Mouse (Mus musculus): Measurements from ENCODE around the gene Eps8l2. TPM values are rescaled to one million over a fixed set of nuclear protein-coding genes. Genes with fewer than 3 reads are reported as not detected.

Eps8l2 gene
- polyA plus RNA-seq, 1 experiment from 2014 or later, result 42.7 TPM

- Histone ChIP-seq H3K27me3 (no peaks in the 10 kb centered on the region), H3K9ac (no peak overlapping the region), H3K27ac (no peak overlapping the region), H3K4me3 (no peak overlapping the region), H3K9me3 (no peaks in the 10 kb centered on the region), H3K4me1 (no peaks in the 10 kb centered on the region), H3K36me3 (no peaks in the 10 kb centered on the region), H3K4me2 (no peak overlapping the region)
- ATAC-seq (ENCODE audit: insufficient number of reproducible peaks, low FRiP score, low TSS enrichment, low read depth), result no peak
- WGBS, result 74% methylated on average over 6 of the region's 6 CpGs
Measured at GRCm38 (mm10) chr7:141373611-141374010, 34.9 kb downstream of the Eps8l2 start.

- H3K36me3 ChIP-seq, result no peaks in the 10 kb centered on the region
- H3K27ac ChIP-seq, result no peak overlapping the region
- no peak overlapping the region for H3K4me2 ChIP-seq
- no peak overlapping the region for H3K9ac ChIP-seq
- no peak overlapping the region for H3K4me3 ChIP-seq
- no peaks in the 10 kb centered on the region for H3K4me1 ChIP-seq
- H3K9me3 ChIP-seq, result no peaks in the 10 kb centered on the region
- no peak for ATAC-seq (ENCODE audit: insufficient number of reproducible peaks, low FRiP score, low TSS enrichment, low read depth)
- no peaks in the 10 kb centered on the region for H3K27me3 ChIP-seq
Measured at GRCm38 (mm10) chr7:141374399-141374798, 35.7 kb downstream of the Eps8l2 start.

GRCm38 (mm10) chr7:141379584-141379983 is 40.9 kb downstream of the Eps8l2 start:
- Histone ChIP-seq H3K36me3 (no peaks in the 10 kb centered on the region), H3K27me3 (0 out of 2 replicates have a peak, but pooled peaks cover 5% of the 10 kb centered on the region), H3K4me2 (no peak overlapping the region), H3K9me3 (no peaks in the 10 kb centered on the region), H3K4me1 (0 out of 2 replicates have a peak, but pooled peaks cover 3% of the 10 kb centered on the region), H3K27ac (no peak overlapping the region), H3K9ac (no peak overlapping the region), H3K4me3 (no peak overlapping the region)
- 27% methylated on average over 4 of the region's 4 CpGs for WGBS
- no peak for ATAC-seq (ENCODE audit: insufficient number of reproducible peaks, low FRiP score, low TSS enrichment, low read depth)

GRCm38 (mm10) chr7:141381068-141381835 is 42.6 kb downstream of the Eps8l2 start:
- Histone ChIP-seq H3K9ac (no peak overlapping the region), H3K4me1 (0 out of 2 replicates have a peak, but pooled peaks cover 3% of the 10 kb centered on the region), H3K36me3 (no peaks in the 10 kb centered on the region), H3K4me2 (no peak overlapping the region), H3K27ac (no peak overlapping the region), H3K9me3 (no peaks in the 10 kb centered on the region), H3K27me3 (0 out of 2 replicates have a peak, but pooled peaks cover 5% of the 10 kb centered on the region), H3K4me3 (no peak overlapping the region)
- no peak for ATAC-seq (ENCODE audit: insufficient number of reproducible peaks, low FRiP score, low TSS enrichment, low read depth)
- WGBS, result 69% methylated on average over 4 of the region's 4 CpGs

- no peak overlapping the region for H3K27ac ChIP-seq
- H3K27me3 ChIP-seq, result 0 out of 2 replicates have a peak, but pooled peaks cover 8% of the 10 kb centered on the region
- peaks cover 11% of the 10 kb centered on the region for H3K4me1 ChIP-seq
- no peak overlapping the region for H3K9ac ChIP-seq
- H3K4me3 ChIP-seq, result no peak overlapping the region
- no peaks in the 10 kb centered on the region for H3K9me3 ChIP-seq
- WGBS, result 42% methylated on average over 2 of the region's 2 CpGs
- H3K36me3 ChIP-seq, result no peaks in the 10 kb centered on the region
- no peak overlapping the region for H3K4me2 ChIP-seq
- no peak for ATAC-seq (ENCODE audit: insufficient number of reproducible peaks, low FRiP score, low TSS enrichment, low read depth)
Measured at GRCm38 (mm10) chr7:141387807-141388486, 49.3 kb downstream of the Eps8l2 start.

GRCm38 (mm10) chr7:141388487-141389109 is 49.9 kb downstream of the Eps8l2 start:
- Histone ChIP-seq H3K4me2 (no peak overlapping the region), H3K27ac (no peak overlapping the region), H3K4me1 (peaks cover 14% of the 10 kb centered on the region), H3K9me3 (no peaks in the 10 kb centered on the region), H3K36me3 (no peaks in the 10 kb centered on the region), H3K27me3 (0 out of 2 replicates have a peak, but pooled peaks cover 8% of the 10 kb centered on the region), H3K9ac (no peak overlapping the region), H3K4me3 (no peak overlapping the region)
- no peak for ATAC-seq (ENCODE audit: insufficient number of reproducible peaks, low FRiP score, low TSS enrichment, low read depth)
- WGBS, result 46% methylated on average over 3 of the region's 3 CpGs

- Histone ChIP-seq H3K4me2 (no peak overlapping the region), H3K36me3 (peaks cover under 1% of the 10 kb centered on the region; the same call in 1 of the 2 replicates), H3K4me1 (peaks cover 16% of the 10 kb centered on the region), H3K9me3 (no peaks in the 10 kb centered on the region), H3K4me3 (no peak overlapping the region), H3K9ac (no peak overlapping the region), H3K27me3 (0 out of 2 replicates have a peak, but pooled peaks cover 3% of the 10 kb centered on the region), H3K27ac (no peak overlapping the region)
- WGBS, result 49% methylated on average over 9 of the region's 9 CpGs
- ATAC-seq (ENCODE audit: insufficient number of reproducible peaks, low FRiP score, low TSS enrichment, low read depth), result no peak
Measured at GRCm38 (mm10) chr7:141390326-141391259, 51.9 kb downstream of the Eps8l2 start.

GRCm38 (mm10) chr7:141391625-141392551 is 53.2 kb downstream of the Eps8l2 start, which contains the start of gene Taldo1:
Taldo1 (plus strand) TSS chr7:141392199.
- 0 out of 2 replicates have a peak, but pooled peaks cover 3% of the 10 kb centered on the region for H3K27me3 ChIP-seq
- under 1% methylated on average over 57 of the region's 57 CpGs for WGBS
- peak within 1 kb of the TSS; percentile 82 for H3K4me3 ChIP-seq
- peak within 1 kb of the TSS; percentile 39 for H3K9ac ChIP-seq
- peak within 1 kb of the TSS; percentile 82 for H3K27ac ChIP-seq
- peak within 1 kb of the TSS; percentile 90 for H3K4me2 ChIP-seq
- H3K36me3 ChIP-seq, result peaks cover 13% of the 10 kb centered on the region
- H3K9me3 ChIP-seq, result no peaks in the 10 kb centered on the region
- ATAC-seq (ENCODE audit: insufficient number of reproducible peaks, low FRiP score, low TSS enrichment, low read depth), result peak; percentile 95
- H3K4me1 ChIP-seq, result peaks cover 16% of the 10 kb centered on the region

GRCm38 (mm10) chr7:141392552-141393222 is 54.0 kb downstream of the Eps8l2 start:
- peak overlapping the region; percentile 39 for H3K9ac ChIP-seq
- H3K4me1 ChIP-seq, result peaks cover 16% of the 10 kb centered on the region
- H3K27me3 ChIP-seq, result 0 out of 2 replicates have a peak, but pooled peaks cover 3% of the 10 kb centered on the region
- WGBS, result 30% methylated on average over 9 of the region's 9 CpGs
- ATAC-seq (ENCODE audit: insufficient number of reproducible peaks, low FRiP score, low TSS enrichment, low read depth), result no peak
- H3K4me2 ChIP-seq, result peak overlapping the region; percentile 90
- peaks cover 18% of the 10 kb centered on the region for H3K36me3 ChIP-seq
- peak overlapping the region; percentile 82 for H3K4me3 ChIP-seq
- no peaks in the 10 kb centered on the region for H3K9me3 ChIP-seq
- peak overlapping the region; percentile 82 for H3K27ac ChIP-seq

- WGBS, result 82% methylated on average over 7 of the region's 7 CpGs
- Histone ChIP-seq H3K4me2 (no peak overlapping the region), H3K9me3 (no peaks in the 10 kb centered on the region), H3K36me3 (peaks cover 29% of the 10 kb centered on the region), H3K4me3 (no peak overlapping the region), H3K4me1 (peaks cover 16% of the 10 kb centered on the region), H3K27ac (no peak overlapping the region), H3K27me3 (0 out of 2 replicates have a peak, but pooled peaks cover 3% of the 10 kb centered on the region), H3K9ac (no peak overlapping the region)
- ATAC-seq (ENCODE audit: insufficient number of reproducible peaks, low FRiP score, low TSS enrichment, low read depth), result no peak
Measured at GRCm38 (mm10) chr7:141394158-141394557, 55.5 kb downstream of the Eps8l2 start.

Measured in limb, embryonic 15.5 days (tissue).